Mouse (Mus musculus) heart, embryonic 12.5 days (tissue): ENCODE results near the gene Gabarapl2. TPM values are rescaled to one million over a fixed set of nuclear protein-coding genes. Genes with fewer than 3 reads are reported as not detected.

ENCODE experiments used
- ATAC-seq: fragments of 200-750 bp; cut with Nextera tagmentation; 2 replicates; pipeline ENCODE4 v1.8.0; 2017; ENCODE audit warnings: moderate TSS enrichment, moderate library complexity; ENCODE audit not compliant: insufficient number of reproducible peaks, low FRiP score
- H3K27ac ChIP-seq: fragments of 300-500 bp; sonication (generic); 2 replicates; pipeline ENCODE4 v1.5.1; 2016; ENCODE audit warnings: mild to moderate bottlenecking, moderate library complexity; ENCODE audit not compliant: poor library complexity, severe bottlenecking
- H3K27me3 ChIP-seq: fragments of 300-500 bp; sonication (generic); replicated peaks from 2 replicates; pipeline ENCODE4 v1.6.1; 2016; ENCODE audit warnings: mild to moderate bottlenecking, moderate library complexity
- H3K36me3 ChIP-seq: fragments of 300-500 bp; sonication (generic); 2 replicates; pipeline ENCODE4 v1.6.1; 2016; ENCODE audit warnings: mild to moderate bottlenecking, moderate library complexity
- H3K4me1 ChIP-seq: fragments of 300-500 bp; sonication (generic); replicated peaks from 2 replicates; pipeline ENCODE4 v1.6.1; 2016; ENCODE audit warnings: mild to moderate bottlenecking
- H3K4me2 ChIP-seq: fragments of 300-500 bp; sonication (generic); 2 replicates; pipeline ENCODE4 v1.6.1; 2016; ENCODE audit warnings: mild to moderate bottlenecking, moderate library complexity
- H3K4me3 ChIP-seq: fragments of 300-500 bp; sonication (generic); 2 replicates; pipeline ENCODE4 v1.5.1; 2016; ENCODE audit warnings: mild to moderate bottlenecking
- H3K9ac ChIP-seq: fragments of 300-500 bp; sonication (generic); 2 replicates; pipeline ENCODE4 v1.6.1; 2016; ENCODE audit warnings: mild to moderate bottlenecking, moderate library complexity
- H3K9me3 ChIP-seq: fragments of 300-500 bp; sonication (generic); replicated peaks from 2 replicates; pipeline ENCODE4 v1.6.1; 2016; ENCODE audit warnings: mild to moderate bottlenecking, moderate library complexity
- WGBS: fragments of 180-500 bp; shearing (Covaris S2); methylation state at CpG from one replicate; pipeline ENCODE4 v1.1.7; 2016; 5-methylcytosine and 5-hydroxymethylcytosine counted together
- polyA plus RNA-seq: library from polyadenylated mRNA; unstranded; fragments of >200 nt; fragmentation: Nextera tagmentation; extraction: Ambion mirVana; gene quantifications from 2 replicates; pipeline ENCODE4 v1.2.1, GENCODE M21; 2016

Gene Gabarapl2
- polyA plus RNA-seq = 176 and 184 TPM in 2 replicates

DNA sequence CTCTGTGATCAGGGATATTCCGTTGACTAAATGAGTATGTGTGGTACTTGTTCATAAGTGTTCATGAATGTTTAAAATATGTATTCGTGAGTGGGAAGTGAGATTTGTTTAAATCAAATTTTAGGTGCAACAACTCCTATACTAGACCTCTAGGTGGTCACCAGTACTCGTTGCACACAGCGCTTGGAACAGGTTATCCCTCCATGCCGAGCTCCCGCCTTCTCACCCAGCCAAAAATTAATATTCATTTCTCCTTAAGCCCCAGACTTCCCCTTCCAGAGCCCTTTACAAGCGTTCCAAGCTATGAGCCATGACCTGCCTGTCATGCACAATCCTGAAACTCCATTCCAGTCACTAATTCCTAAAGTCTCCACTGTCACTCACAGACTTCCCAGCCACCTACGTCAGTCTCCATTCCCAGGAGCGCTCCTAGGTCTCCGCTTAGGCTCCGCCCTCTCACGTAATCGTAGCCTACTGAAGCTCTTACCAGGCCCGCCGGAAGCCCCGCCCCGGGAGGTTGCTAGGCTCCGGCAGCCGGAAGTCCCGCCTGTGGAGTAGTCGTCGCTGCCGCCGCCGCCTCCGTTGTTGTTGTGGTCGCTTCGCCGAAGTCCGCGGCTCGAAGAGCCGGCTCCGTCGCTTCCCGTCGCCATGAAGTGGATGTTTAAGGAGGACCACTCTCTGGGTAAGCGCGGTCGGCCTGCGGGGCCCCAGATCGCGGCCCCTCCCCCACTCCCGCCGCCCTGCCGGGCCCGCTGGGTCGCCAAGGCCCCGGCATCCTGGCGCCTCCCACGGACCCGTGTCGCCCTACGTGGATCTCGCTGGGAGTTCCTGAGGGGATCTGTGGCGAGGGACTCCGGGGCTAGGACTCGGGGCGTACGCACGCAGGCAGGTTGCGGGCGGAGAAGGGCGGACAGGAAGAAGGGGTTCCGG lies at the start of gene Gabarapl2:
Gene Gabarapl2 (plus strand): TSS at position 533 of the 930 bp plus-strand sequence.
- Histone ChIP-seq H3K4me2 (peak within 1 kb of the TSS; percentile 87), H3K27ac (peak within 1 kb of the TSS; percentile 83), H3K9me3 (no peaks in the 10 kb centered on the region), H3K4me3 (peak within 1 kb of the TSS; percentile 93), H3K9ac (peak within 1 kb of the TSS; percentile 95), H3K36me3 (peaks cover 22% of the 10 kb centered on the region), H3K4me1 (peaks cover 16% of the 10 kb centered on the region), H3K27me3 (no peaks in the 10 kb centered on the region)
- peak; percentile 98 for ATAC-seq
- under 1% methylated on average over 65 of the region's 65 CpGs for WGBS

DNA sequence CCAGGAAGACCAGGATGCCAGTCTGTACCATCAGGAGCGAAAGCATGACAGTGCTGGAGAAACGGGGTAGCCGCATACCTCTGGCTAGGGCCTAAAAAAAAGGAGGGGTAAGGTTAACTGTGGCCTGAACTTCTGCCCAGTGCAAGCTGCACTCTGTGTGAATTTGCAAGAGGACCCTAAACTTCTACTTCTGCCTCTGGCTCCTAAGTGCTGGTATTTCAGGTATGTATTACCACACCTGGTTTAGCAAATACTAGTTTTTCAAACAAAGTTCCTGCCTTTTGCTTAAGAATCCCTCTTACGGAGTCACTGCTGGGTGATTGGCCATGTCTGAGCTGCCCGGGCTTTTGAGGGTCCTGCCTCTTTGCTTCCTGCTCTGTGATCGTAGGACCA lies 49.6 kb upstream of the Gabarapl2 start:
- Histone ChIP-seq H3K9ac (no peak overlapping the region), H3K4me3 (no peak overlapping the region), H3K4me1 (peaks cover 17% of the 10 kb centered on the region), H3K4me2 (no peak overlapping the region), H3K27me3 (peaks cover 58% of the 10 kb centered on the region), H3K36me3 (no peaks in the 10 kb centered on the region), H3K27ac (no peak overlapping the region), H3K9me3 (peaks cover 3% of the 10 kb centered on the region; the same call in 1 of the 2 replicates)
- whole genome bisulfite sequencing = 59% methylated on average over 6 of the region's 6 CpGs
- ATAC-seq = no peak

DNA sequence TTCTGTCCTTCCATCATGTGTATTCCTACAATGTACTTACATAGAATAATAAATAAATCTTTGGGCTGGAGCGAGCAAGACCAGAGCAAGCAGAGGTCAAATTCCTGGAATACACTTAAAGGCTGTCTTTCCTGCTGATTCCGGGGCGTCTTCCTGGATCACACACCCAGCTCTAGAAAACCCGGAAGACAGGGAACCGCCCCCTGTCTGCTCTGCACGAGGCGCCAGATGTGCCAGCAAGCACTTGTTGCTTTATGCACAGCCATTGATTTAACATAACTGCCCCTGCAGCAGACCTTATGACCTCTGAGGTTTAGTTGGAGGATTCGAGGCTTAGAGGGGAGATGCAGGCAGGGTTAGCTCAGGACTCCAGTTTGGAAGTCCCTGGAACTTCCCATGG lies 48.5 kb upstream of the Gabarapl2 start:
- WGBS = 27% methylated on average over 8 of the region's 8 CpGs
- Histone ChIP-seq H3K27me3 (peaks cover 49% of the 10 kb centered on the region), H3K4me1 (peaks cover 17% of the 10 kb centered on the region), H3K9me3 (peaks cover 3% of the 10 kb centered on the region; the same call in 1 of the 2 replicates), H3K4me3 (no peak overlapping the region), H3K36me3 (no peaks in the 10 kb centered on the region), H3K27ac (no peak overlapping the region), H3K9ac (no peak overlapping the region), H3K4me2 (no peak overlapping the region)
- ATAC-seq = no peak

GRCm38 (mm10) chr8:111892615-111893014 lies 47.9 kb upstream of the Gabarapl2 start:
- H3K4me1 ChIP-seq = peaks cover 17% of the 10 kb centered on the region
- no peak for ATAC-seq
- 36% methylated on average over 5 of the region's 5 CpGs for WGBS
- no peaks in the 10 kb centered on the region for H3K36me3 ChIP-seq
- no peak overlapping the region for H3K4me2 ChIP-seq
- H3K9me3 ChIP-seq = peaks cover 3% of the 10 kb centered on the region; the same call in 1 of the 2 replicates
- H3K27me3 ChIP-seq = peaks cover 47% of the 10 kb centered on the region
- no peak overlapping the region for H3K4me3 ChIP-seq
- no peak overlapping the region for H3K9ac ChIP-seq
- no peak overlapping the region for H3K27ac ChIP-seq

GRCm38 (mm10) chr8:111894955-111895354 lies 45.5 kb upstream of the Gabarapl2 start:
- Histone ChIP-seq H3K36me3 (no peaks in the 10 kb centered on the region), H3K4me3 (no peak overlapping the region)
- no peak for ATAC-seq

DNA sequence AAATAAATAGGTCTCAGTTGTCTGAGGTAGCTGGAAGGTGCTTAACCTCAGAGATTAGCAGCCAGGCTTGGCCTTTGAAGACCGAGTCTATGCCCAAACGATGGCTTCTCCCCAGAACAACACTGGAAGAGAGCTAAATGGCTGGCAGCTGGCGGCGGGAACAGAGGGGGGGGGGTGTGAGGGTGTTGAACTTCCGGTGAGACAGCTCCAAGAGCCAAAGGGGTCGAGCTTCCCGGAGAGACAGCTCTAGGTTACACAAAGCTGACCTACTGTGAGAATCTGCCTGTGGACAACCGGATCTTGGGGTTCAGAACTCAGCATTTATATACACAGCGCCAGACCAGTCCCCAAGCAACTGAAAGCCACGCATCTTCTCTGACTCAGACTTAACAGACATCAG lies 41.9 kb upstream of the Gabarapl2 start:
- peaks cover 3% of the 10 kb centered on the region; the same call in 1 of the 2 replicates for H3K9me3 ChIP-seq
- peaks cover 12% of the 10 kb centered on the region for H3K4me1 ChIP-seq
- no peaks in the 10 kb centered on the region for H3K27me3 ChIP-seq
- no peaks in the 10 kb centered on the region for H3K36me3 ChIP-seq
- H3K4me2 ChIP-seq = peak overlapping the region; percentile 26; the same call in 1 of the 2 replicates
- no peak overlapping the region for H3K4me3 ChIP-seq
- ATAC-seq = no peak
- 44% methylated on average over 10 of the region's 10 CpGs for WGBS
- H3K27ac ChIP-seq = no peak overlapping the region
- no peak overlapping the region for H3K9ac ChIP-seq

More at GRCm38 (mm10) chr8:111894955-111895354, 45.5 kb upstream of the Gabarapl2 start:
- peaks cover 26% of the 10 kb centered on the region for H3K27me3 ChIP-seq
- WGBS = 85% methylated on average over 7 of the region's 7 CpGs
- peaks cover 3% of the 10 kb centered on the region; the same call in 1 of the 2 replicates for H3K9me3 ChIP-seq
- no peak overlapping the region for H3K27ac ChIP-seq
- H3K4me1 ChIP-seq = peaks cover 7% of the 10 kb centered on the region
- no peak overlapping the region for H3K9ac ChIP-seq
- H3K4me2 ChIP-seq = no peak overlapping the region

- Histone ChIP-seq H3K9me3 (no peaks in the 10 kb centered on the region), H3K4me3 (no peak overlapping the region), H3K4me2 (no peak overlapping the region), H3K27me3 (0 out of 2 replicates have a peak, but pooled peaks cover 4% of the 10 kb centered on the region), H3K9ac (no peak overlapping the region), H3K4me1 (peaks cover 12% of the 10 kb centered on the region), H3K27ac (no peak overlapping the region), H3K36me3 (no peaks in the 10 kb centered on the region)
- WGBS = 16% methylated on average over 5 of the region's 5 CpGs
- no peak for ATAC-seq
Observed at GRCm38 (mm10) chr8:111902080-111902479, 38.4 kb upstream of the Gabarapl2 start.

- no peak overlapping the region for H3K4me2 ChIP-seq
- no peak overlapping the region for H3K4me3 ChIP-seq
- no peak overlapping the region for H3K27ac ChIP-seq
- no peak for ATAC-seq
- H3K4me1 ChIP-seq = peaks cover 22% of the 10 kb centered on the region
- 45% methylated on average over 8 of the region's 8 CpGs for WGBS
- no peaks in the 10 kb centered on the region for H3K9me3 ChIP-seq
- peaks cover 25% of the 10 kb centered on the region for H3K27me3 ChIP-seq
- no peaks in the 10 kb centered on the region for H3K36me3 ChIP-seq
- no peak overlapping the region for H3K9ac ChIP-seq
Observed at GRCm38 (mm10) chr8:111905500-111906121, 34.9 kb upstream of the Gabarapl2 start.

DNA sequence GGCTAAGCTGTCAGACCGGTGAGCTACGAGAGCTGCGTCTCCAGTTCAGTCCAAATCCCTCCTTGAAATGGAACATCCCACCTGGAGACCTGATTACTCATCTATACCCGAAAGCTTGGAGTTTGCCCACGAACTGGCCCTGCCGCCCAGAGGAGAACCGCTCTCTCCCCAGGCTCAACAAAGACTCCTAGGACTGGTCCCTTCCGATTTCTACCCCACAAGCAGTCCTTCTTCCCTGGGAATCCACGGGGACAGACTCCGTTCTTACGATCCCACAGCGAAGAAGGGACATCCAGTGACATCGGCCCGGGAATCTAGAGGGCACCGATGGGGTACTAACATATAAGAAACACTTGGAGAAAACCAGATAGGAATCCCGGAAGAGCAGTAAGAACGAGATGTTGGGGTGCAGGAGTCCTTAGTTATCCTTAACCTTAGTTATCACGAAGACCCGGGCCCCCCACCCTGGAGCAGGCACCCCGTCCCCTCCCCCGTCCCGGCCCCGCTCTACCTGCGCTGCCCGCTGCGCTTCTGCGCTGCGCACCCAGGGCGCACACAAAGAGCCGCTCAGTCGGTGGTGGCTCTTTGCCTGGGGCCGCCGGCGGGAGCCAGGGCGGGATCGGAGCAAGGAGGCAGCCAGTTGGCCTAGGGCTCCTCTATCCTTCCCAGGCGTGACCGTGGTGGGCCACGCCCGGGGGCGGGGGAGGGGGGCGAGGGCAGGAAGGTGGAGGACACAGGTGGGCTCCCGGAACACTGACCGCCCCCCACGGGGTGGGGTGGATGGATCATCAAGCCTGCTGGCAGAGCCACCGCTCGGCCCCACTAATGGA lies 30.7 kb upstream of the Gabarapl2 start, which contains the start of gene Chst5:
Gene Chst5 (minus strand): TSS at position 827 of the 830 bp plus-strand sequence.
- peak within 1 kb of the TSS; percentile 70 for H3K4me2 ChIP-seq
- 9% methylated on average over 47 of the region's 47 CpGs for WGBS
- peaks cover 15% of the 10 kb centered on the region for H3K4me1 ChIP-seq
- no peaks in the 10 kb centered on the region for H3K36me3 ChIP-seq
- H3K9me3 ChIP-seq = no peaks in the 10 kb centered on the region
- peak within 1 kb of the TSS; percentile 51 for H3K9ac ChIP-seq
- H3K27me3 ChIP-seq = peaks cover 34% of the 10 kb centered on the region
- ATAC-seq = no peak; the same call in 1 of the 2 replicates
- no peak within 1 kb of the TSS for H3K27ac ChIP-seq
- H3K4me3 ChIP-seq = peak within 1 kb of the TSS; percentile 41

DNA sequence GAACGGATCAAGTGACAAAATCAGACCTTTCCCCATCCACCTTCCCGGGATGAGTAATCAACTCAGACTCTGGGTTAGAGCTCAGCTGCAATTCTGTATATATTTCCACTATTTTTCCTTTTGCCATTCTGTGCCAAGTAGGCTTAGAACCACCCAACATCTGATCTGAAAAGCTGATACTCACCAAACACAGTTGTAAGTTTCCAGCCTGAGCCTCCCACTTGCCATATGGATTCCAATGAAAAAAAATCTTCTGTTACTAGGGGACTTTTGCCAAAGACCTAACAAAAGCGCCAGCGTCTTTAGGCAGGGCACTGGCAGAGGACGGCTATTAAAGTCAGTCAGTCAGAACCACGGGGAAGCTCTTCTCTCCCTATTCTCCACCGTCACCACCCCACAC lies 28.9 kb upstream of the Gabarapl2 start:
- peaks cover 15% of the 10 kb centered on the region for H3K4me1 ChIP-seq
- no peak for ATAC-seq
- no peak overlapping the region for H3K4me2 ChIP-seq
- WGBS = 61% methylated on average over 7 of the region's 7 CpGs
- H3K27ac ChIP-seq = no peak overlapping the region
- peaks cover 31% of the 10 kb centered on the region for H3K27me3 ChIP-seq
- H3K9ac ChIP-seq = no peak overlapping the region
- H3K36me3 ChIP-seq = no peaks in the 10 kb centered on the region
- H3K4me3 ChIP-seq = no peak overlapping the region
- H3K9me3 ChIP-seq = no peaks in the 10 kb centered on the region
